Comparison of ENCODE assay signal across 16 mouse cellular contexts in genomic region chr14:75052451-75052850, GRCm38 (mm10). TPM values are rescaled to one million over a fixed set of nuclear protein-coding genes. Genes with fewer than 3 reads are reported as not detected.
DNase-seq lines count a peak whose midpoint lies in the region; ATAC-seq and TF ChIP-seq lines count a peak whose summit lies in the region.
"Had no signal": no experiment of that assay in that cellular context is flagged by ENCODE, and none has a peak within 500 bp of the region (broad histone marks: within the 10 kb centered on the region; RNA-seq: fewer than 3 reads in every experiment).

No protein-coding gene starts in this region.

- H3K36me3 ChIP-seq in hindbrain, postnatal 0 days (ENCODE audit: insufficient read depth, low read length): no peaks in the 10 kb centered on the region
- no peaks in the 10 kb centered on the region for H3K36me3 ChIP-seq in hindbrain, embryonic 12.5 days
- H3K36me3 ChIP-seq in midbrain, postnatal 0 days (ENCODE audit: insufficient read depth, low read length): no peaks in the 10 kb centered on the region
- no peaks in the 10 kb centered on the region for H3K36me3 ChIP-seq in midbrain, embryonic 11.5 days (ENCODE audit: control insufficient read depth, insufficient read depth, low read length)
- H3K36me3 ChIP-seq: limb, embryonic 15.5 days; midbrain, embryonic 12.5 days; neural tube, embryonic 15.5 days had no signal

- no peaks in the 10 kb centered on the region for H3K4me1 ChIP-seq in hindbrain, postnatal 0 days (ENCODE audit: insufficient read depth, low read length)
- no peaks in the 10 kb centered on the region for H3K4me1 ChIP-seq in hindbrain, embryonic 12.5 days
- no peaks in the 10 kb centered on the region for H3K4me1 ChIP-seq in midbrain, postnatal 0 days (ENCODE audit: insufficient read depth, low read length)
- no peaks in the 10 kb centered on the region for H3K4me1 ChIP-seq in midbrain, embryonic 11.5 days (ENCODE audit: control insufficient read depth, insufficient read depth, low read length)
- H3K4me1 ChIP-seq in bone marrow macrophage, adult 2 months (ENCODE audit: control insufficient read depth, insufficient read depth, low read length): peaks cover 27% of the 10 kb centered on the region
- H3K4me1 ChIP-seq: limb, embryonic 15.5 days; midbrain, embryonic 12.5 days; neural tube, embryonic 15.5 days had no signal

- no peaks in the 10 kb centered on the region for H3K9me3 ChIP-seq in hindbrain, postnatal 0 days (ENCODE audit: low read length)
- no peaks in the 10 kb centered on the region for H3K9me3 ChIP-seq in hindbrain, embryonic 12.5 days (replicated peaks)
- H3K9me3 ChIP-seq in midbrain, postnatal 0 days (ENCODE audit: low read length): no peaks in the 10 kb centered on the region
- H3K9me3 ChIP-seq in midbrain, embryonic 11.5 days (ENCODE audit: control insufficient read depth, low read length): no peaks in the 10 kb centered on the region
- H3K9me3 ChIP-seq: heart, embryonic 13.5 days; limb, embryonic 15.5 days; midbrain, embryonic 12.5 days; neural tube, embryonic 15.5 days had no signal

- no peaks in the 10 kb centered on the region for H3K27me3 ChIP-seq in hindbrain, postnatal 0 days (ENCODE audit: insufficient read depth, low read length)
- H3K27me3 ChIP-seq in hindbrain, embryonic 12.5 days: no peaks in the 10 kb centered on the region
- H3K27me3 ChIP-seq in midbrain, postnatal 0 days (ENCODE audit: insufficient read depth, low read length): no peaks in the 10 kb centered on the region; the same call in 1 of the 2 replicates
- H3K27me3 ChIP-seq in midbrain, embryonic 11.5 days (ENCODE audit: control insufficient read depth, insufficient read depth, low read length): no peaks in the 10 kb centered on the region
- H3K27me3 ChIP-seq: heart, embryonic 13.5 days; limb, embryonic 15.5 days; midbrain, embryonic 12.5 days; neural tube, embryonic 15.5 days had no signal

- TF ChIP-seq CTCF in hindbrain, postnatal 0 days (IDR thresholded peaks at IDR 0.05; ENCODE audit: low read depth): peak; percentile 37; the same call in 1 of the 2 replicates
- peak; percentile 37 for TF ChIP-seq CTCF in midbrain, postnatal 0 days (IDR thresholded peaks at IDR 0.05)
- TF ChIP-seq CTCF in bone marrow macrophage, adult 2 months (IDR thresholded peaks at IDR 0.05; ENCODE audit: low read depth, low read length): 0 out of 2 replicates have a peak, but pooled peaks have one; percentile 18

- DNase-seq in hindbrain, postnatal 0 days (ENCODE audit: low spot score): no peak
- DNase-seq in midbrain, postnatal 0 days (ENCODE audit: low spot score): no peak
- DNase-seq in midbrain, embryonic 11.5 days (ENCODE audit: low spot score, missing footprints): no peak
- peak; percentile 37 for DNase-seq in thymus, postnatal 4 days
- DNase-seq in spleen, postnatal 4 days (ENCODE audit: low spot score in 2 of 2): no peak
- no peak for DNase-seq in cerebellum, postnatal 14 days
- DNase-seq: adrenal gland, postnatal 14 days; cerebellum, adult 18-20 months; layer of hippocampus, adult 9-11 months had no signal

- H3K9ac ChIP-seq in hindbrain, postnatal 0 days (replicated peaks; ENCODE audit: low read length): no peak overlapping the region
- no peak overlapping the region for H3K9ac ChIP-seq in hindbrain, embryonic 12.5 days
- H3K9ac ChIP-seq in midbrain, postnatal 0 days (replicated peaks; ENCODE audit: low read length, poor library complexity, severe bottlenecking): no peak overlapping the region
- H3K9ac ChIP-seq in midbrain, embryonic 11.5 days (ENCODE audit: low read length): no peak overlapping the region
- H3K9ac ChIP-seq: heart, embryonic 13.5 days; limb, embryonic 15.5 days; midbrain, embryonic 12.5 days; neural tube, embryonic 15.5 days had no signal

- 71% methylated on average over 8 of the region's 8 CpGs for WGBS in hindbrain, postnatal 0 days
- 68% methylated on average over 8 of the region's 8 CpGs for WGBS in hindbrain, embryonic 12.5 days
- 57% methylated on average over 8 of the region's 8 CpGs for WGBS in midbrain, postnatal 0 days
- 70% methylated on average over 8 of the region's 8 CpGs for WGBS in midbrain, embryonic 11.5 days

- H3K4me3 ChIP-seq in hindbrain, postnatal 0 days (ENCODE audit: low read length): no peak overlapping the region
- no peak overlapping the region for H3K4me3 ChIP-seq in hindbrain, embryonic 12.5 days
- no peak overlapping the region for H3K4me3 ChIP-seq in midbrain, postnatal 0 days (ENCODE audit: low read depth, low read length)
- H3K4me3 ChIP-seq in midbrain, embryonic 11.5 days (ENCODE audit: low read depth, low read length): no peak overlapping the region
- H3K4me3 ChIP-seq in bone marrow macrophage, adult 2 months (ENCODE audit: insufficient read depth, low read length): no peak overlapping the region
- H3K4me3 ChIP-seq: erythroblast, embryonic 14.5 days; heart, embryonic 13.5 days; limb, embryonic 15.5 days; midbrain, embryonic 12.5 days; neural tube, embryonic 15.5 days had no signal

- no peak for ATAC-seq in hindbrain, postnatal 0 days
- no peak for ATAC-seq in hindbrain, embryonic 12.5 days (ENCODE audit: low FRiP score)
- ATAC-seq in midbrain, postnatal 0 days (ENCODE audit: low FRiP score): no peak
- no peak for ATAC-seq in midbrain, embryonic 11.5 days (ENCODE audit: low FRiP score)

- no peak overlapping the region for H3K27ac ChIP-seq in hindbrain, postnatal 0 days
- no peak overlapping the region for H3K27ac ChIP-seq in hindbrain, embryonic 12.5 days
- H3K27ac ChIP-seq in midbrain, postnatal 0 days (ENCODE audit: low read depth, low read length): no peak overlapping the region
- H3K27ac ChIP-seq in midbrain, embryonic 11.5 days (ENCODE audit: low read depth, low read length): no peak overlapping the region
- H3K27ac ChIP-seq in bone marrow macrophage, adult 2 months (ENCODE audit: insufficient read depth, low read depth, low read length): no peak overlapping the region
- H3K27ac ChIP-seq: heart, embryonic 13.5 days; limb, embryonic 15.5 days; midbrain, embryonic 12.5 days; neural tube, embryonic 15.5 days had no signal

- no peak overlapping the region for H3K4me2 ChIP-seq in hindbrain, postnatal 0 days (ENCODE audit: low read depth, low read length)
- no peak overlapping the region for H3K4me2 ChIP-seq in hindbrain, embryonic 12.5 days (replicated peaks)
- H3K4me2 ChIP-seq in midbrain, postnatal 0 days (ENCODE audit: low read depth, low read length, poor library complexity, severe bottlenecking): no peak overlapping the region
- no peak overlapping the region for H3K4me2 ChIP-seq in midbrain, embryonic 11.5 days
- H3K4me2 ChIP-seq: heart, embryonic 13.5 days; limb, embryonic 15.5 days; midbrain, embryonic 12.5 days; neural tube, embryonic 15.5 days had no signal

- no peak for TF ChIP-seq POLR2A in bone marrow macrophage, adult 2 months (IDR thresholded peaks at IDR 0.05; ENCODE audit: borderline replicate concordance, low read depth, low read length)

RNA-seq across cellular contexts. Expression of gene Rubcnl, which starts 36.6 kb away (rescaled TPM):
- 0.26 and 0.79 TPM in 2 replicates for total RNA-seq in hindbrain, postnatal 0 days (2014; rRNA removed)
- polyA plus RNA-seq in hindbrain, postnatal 0 days (2015; fragmentation: Nextera tagmentation; extraction: Ambion mirVana): 0.16 and 0.25 TPM in 2 replicates
- 0.08 and 0.23 TPM in 2 replicates for polyA plus RNA-seq in hindbrain, embryonic 12.5 days (2016; fragmentation: Nextera tagmentation; extraction: Ambion mirVana)
- total RNA-seq in midbrain, postnatal 0 days (2014; rRNA removed): 0.11 and 0.57 TPM in 2 replicates
- polyA plus RNA-seq in midbrain, postnatal 0 days (2015; fragmentation: Nextera tagmentation; extraction: Ambion mirVana): 0.06 and 0.15 TPM in 2 replicates
- polyA plus RNA-seq in midbrain, embryonic 11.5 days (2014; fragmentation: Nextera tagmentation; extraction: Ambion mirVana): 0.19 and 0.36 TPM in 2 replicates
- polyA plus RNA-seq in bone marrow macrophage, adult 2 months (2012; ENCODE audit: insufficient read depth, insufficient read length, missing spikeins): 8.3 and 9.0 TPM in 2 replicates
